Mouse (Mus musculus) stomach, embryonic 15.5 days (tissue): ENCODE data around the gene Wfs1. TPM values are rescaled to one million over a fixed set of nuclear protein-coding genes. Genes with fewer than 3 reads are reported as not detected.

Experiments used
- ATAC-seq: fragments of 200-750 bp; cut with Nextera tagmentation; 2 replicates; pipeline ENCODE4 v1.8.0; 2017; ENCODE audit warnings: low read depth, moderate number of reproducible peaks, moderate TSS enrichment; ENCODE audit not compliant: insufficient read depth, low FRiP score
- H3K27ac ChIP-seq: fragments of 300-500 bp; sonication (generic); 2 replicates; pipeline ENCODE4 v1.5.1; 2015; ENCODE audit warnings: mild to moderate bottlenecking, inconsistent platforms
- H3K27me3 ChIP-seq: fragments of 300-500 bp; sonication (generic); replicated peaks from 2 replicates; pipeline ENCODE4 v1.6.1; 2015; ENCODE audit warnings: inconsistent platforms
- H3K36me3 ChIP-seq: fragments of 300-500 bp; sonication (generic); 2 replicates; pipeline ENCODE4 v1.6.1; 2015; ENCODE audit warnings: inconsistent platforms
- H3K4me1 ChIP-seq: fragments of 300-500 bp; sonication (generic); 2 replicates; pipeline ENCODE4 v1.6.1; 2015; ENCODE audit warnings: inconsistent platforms
- H3K4me2 ChIP-seq: fragments of 300-500 bp; sonication (generic); 2 replicates; pipeline ENCODE4 v1.6.1; 2015; ENCODE audit warnings: mild to moderate bottlenecking, inconsistent platforms
- H3K4me3 ChIP-seq: fragments of 300-500 bp; sonication (generic); replicated peaks from 2 replicates; pipeline ENCODE4 v1.5.1; 2015; ENCODE audit warnings: inconsistent platforms
- H3K9ac ChIP-seq: fragments of 300-500 bp; sonication (generic); 2 replicates; pipeline ENCODE4 v1.6.1; 2015; ENCODE audit warnings: inconsistent platforms
- H3K9me3 ChIP-seq: fragments of 300-500 bp; sonication (generic); 2 replicates; pipeline ENCODE4 v1.6.1; 2016; ENCODE audit warnings: inconsistent platforms
- WGBS: fragments of 180-500 bp; shearing (Covaris S2); methylation state at CpG from one replicate; pipeline ENCODE4 v1.1.7; 2015; 5-methylcytosine and 5-hydroxymethylcytosine counted together
- polyA plus RNA-seq: library from polyadenylated mRNA; unstranded; fragments of >200 nt; fragmentation: Nextera tagmentation; extraction: Ambion mirVana; gene quantifications from 2 replicates; pipeline ENCODE4 v1.2.1, GENCODE M21; 2015

The Wfs1 gene
- polyA plus RNA-seq, 1 experiment from 2014 or later = 10.8 TPM

GRCm38 (mm10) chr5:36979631-36980030 is 9.4 kb downstream of the Wfs1 start:
- Histone ChIP-seq H3K27ac (no peak overlapping the region), H3K9me3 (no peaks in the 10 kb centered on the region), H3K27me3 (no peaks in the 10 kb centered on the region), H3K4me3 (no peak overlapping the region), H3K9ac (no peak overlapping the region), H3K36me3 (peaks cover 9% of the 10 kb centered on the region; the same call in 1 of the 2 replicates), H3K4me2 (no peak overlapping the region), H3K4me1 (no peaks in the 10 kb centered on the region)
- no peak; the same call in 1 of the 2 replicates for ATAC-seq
- WGBS = 74% methylated on average over 7 of the region's 7 CpGs

DNA sequence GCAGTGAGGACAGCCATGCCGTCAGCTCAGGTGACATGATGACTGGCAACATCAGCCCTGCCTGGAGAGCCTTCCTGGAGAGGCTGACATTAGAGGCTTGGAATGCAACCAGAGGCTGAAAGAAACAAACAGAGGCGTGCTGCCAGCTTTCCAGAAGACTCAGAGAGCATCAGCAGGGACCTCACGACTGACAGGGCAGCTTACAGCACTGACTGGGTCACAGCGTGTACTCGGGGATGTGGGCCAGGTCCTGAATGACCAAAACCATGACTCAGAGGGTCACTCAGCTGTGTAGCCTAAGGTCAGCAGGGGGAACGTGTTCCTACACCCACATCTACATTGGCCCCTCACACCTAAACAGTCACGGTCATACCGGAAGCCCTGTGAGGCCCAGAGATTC is 10.0 kb downstream of the Wfs1 start:
- Histone ChIP-seq H3K4me2 (no peak overlapping the region), H3K9ac (no peak overlapping the region), H3K36me3 (peaks cover 9% of the 10 kb centered on the region; the same call in 1 of the 2 replicates), H3K27ac (no peak overlapping the region), H3K4me1 (no peaks in the 10 kb centered on the region), H3K27me3 (no peaks in the 10 kb centered on the region), H3K4me3 (no peak overlapping the region), H3K9me3 (no peaks in the 10 kb centered on the region)
- no peak for ATAC-seq
- WGBS = 73% methylated on average over 8 of the region's 8 CpGs

GRCm38 (mm10) chr5:36977809-36978208 is 11.2 kb downstream of the Wfs1 start:
- Histone ChIP-seq H3K4me2 (no peak overlapping the region), H3K4me1 (no peaks in the 10 kb centered on the region), H3K9ac (no peak overlapping the region), H3K9me3 (no peaks in the 10 kb centered on the region), H3K36me3 (peaks cover 9% of the 10 kb centered on the region; the same call in 1 of the 2 replicates), H3K27me3 (no peaks in the 10 kb centered on the region), H3K27ac (no peak overlapping the region), H3K4me3 (no peak overlapping the region)
- ATAC-seq = no peak
- 68% methylated on average over 9 of the region's 9 CpGs for WGBS

DNA sequence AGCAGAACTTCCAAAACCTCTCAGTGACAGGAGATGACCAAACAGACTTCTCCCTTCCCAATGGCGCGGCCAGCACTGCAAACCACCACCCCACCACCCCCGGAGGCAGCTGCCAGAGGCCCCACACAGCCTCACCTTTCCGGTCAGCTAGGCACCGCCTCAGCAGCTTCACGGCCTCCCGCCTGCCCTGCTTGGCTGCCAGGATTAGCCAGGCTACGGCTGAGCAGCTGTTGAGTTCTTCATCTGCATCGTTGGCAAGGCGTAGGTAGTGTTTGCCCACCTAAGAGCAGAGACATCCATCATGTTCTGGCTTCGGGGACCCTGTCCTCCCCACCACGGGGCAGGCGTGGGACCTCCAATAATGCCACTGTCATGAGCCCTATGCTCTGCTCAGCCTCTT is 13.7 kb downstream of the Wfs1 start:
- no peak for ATAC-seq
- Histone ChIP-seq H3K27me3 (no peaks in the 10 kb centered on the region), H3K4me3 (no peak overlapping the region), H3K27ac (no peak overlapping the region), H3K4me1 (no peaks in the 10 kb centered on the region), H3K36me3 (0 out of 2 replicates have a peak, but pooled peaks cover 3% of the 10 kb centered on the region), H3K9ac (no peak overlapping the region), H3K9me3 (no peaks in the 10 kb centered on the region), H3K4me2 (no peak overlapping the region)
- WGBS = 84% methylated on average over 13 of the region's 13 CpGs

DNA sequence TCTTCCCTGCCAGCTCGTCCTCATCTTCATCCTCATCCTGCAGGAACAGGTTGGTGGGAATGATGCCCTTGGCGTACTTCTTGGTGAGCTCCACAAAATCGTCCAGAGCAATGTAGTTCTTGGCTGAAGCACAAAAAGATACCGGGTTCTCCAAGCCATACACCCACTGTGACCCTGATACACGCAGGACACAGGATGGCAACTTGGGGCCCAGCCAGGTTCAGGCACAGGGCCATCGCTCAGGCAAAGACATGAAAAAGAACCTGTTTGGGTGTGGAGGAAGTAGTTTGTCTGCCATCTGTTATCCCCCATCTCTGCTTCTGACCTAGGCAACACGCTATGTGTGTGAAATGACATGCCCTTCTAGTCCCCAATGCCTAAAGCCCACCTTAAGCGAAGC is 17.4 kb downstream of the Wfs1 start:
- WGBS = 86% methylated on average over 8 of the region's 8 CpGs
- H3K27ac ChIP-seq = no peak overlapping the region

DNA sequence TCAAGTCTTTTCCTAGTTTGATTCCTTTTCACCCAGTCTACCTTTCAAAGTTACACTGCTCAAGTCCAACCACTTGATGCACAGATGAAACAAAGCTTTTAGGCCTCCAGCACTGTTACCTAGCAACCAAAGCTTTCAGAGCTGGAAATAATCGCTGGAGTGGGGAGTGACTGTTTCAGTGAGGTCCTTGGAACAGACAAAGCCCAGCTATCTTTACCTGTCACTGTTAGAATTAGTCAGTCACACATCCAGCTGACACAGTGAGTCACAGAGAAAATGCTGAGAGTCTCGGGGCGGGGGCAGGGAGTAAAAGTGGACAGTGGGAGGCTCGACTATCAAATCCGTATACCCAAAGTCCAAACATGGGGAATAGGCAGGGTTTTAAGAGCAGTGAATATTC is 28.5 kb downstream of the Wfs1 start:
- no peak for ATAC-seq
- H3K4me1 ChIP-seq = no peaks in the 10 kb centered on the region
- H3K9ac ChIP-seq = no peak overlapping the region
- H3K4me3 ChIP-seq = no peak overlapping the region
- WGBS = 41% methylated on average over 5 of the region's 5 CpGs
- no peak overlapping the region for H3K27ac ChIP-seq
- no peaks in the 10 kb centered on the region for H3K36me3 ChIP-seq
- H3K9me3 ChIP-seq = no peaks in the 10 kb centered on the region
- H3K27me3 ChIP-seq = no peaks in the 10 kb centered on the region
- H3K4me2 ChIP-seq = no peak overlapping the region

More for the DNA sequence above, 17.4 kb downstream of the Wfs1 start:
- H3K27me3 ChIP-seq = no peaks in the 10 kb centered on the region
- H3K4me1 ChIP-seq = no peaks in the 10 kb centered on the region
- H3K4me2 ChIP-seq = no peak overlapping the region
- H3K4me3 ChIP-seq = no peak overlapping the region
- H3K36me3 ChIP-seq = peaks cover 19% of the 10 kb centered on the region
- no peak overlapping the region for H3K9ac ChIP-seq
- ATAC-seq = no peak
- H3K9me3 ChIP-seq = no peaks in the 10 kb centered on the region

GRCm38 (mm10) chr5:36958837-36959236 is 30.2 kb downstream of the Wfs1 start:
- H3K4me2 ChIP-seq = no peak overlapping the region
- no peaks in the 10 kb centered on the region for H3K9me3 ChIP-seq
- ATAC-seq = no peak

DNA sequence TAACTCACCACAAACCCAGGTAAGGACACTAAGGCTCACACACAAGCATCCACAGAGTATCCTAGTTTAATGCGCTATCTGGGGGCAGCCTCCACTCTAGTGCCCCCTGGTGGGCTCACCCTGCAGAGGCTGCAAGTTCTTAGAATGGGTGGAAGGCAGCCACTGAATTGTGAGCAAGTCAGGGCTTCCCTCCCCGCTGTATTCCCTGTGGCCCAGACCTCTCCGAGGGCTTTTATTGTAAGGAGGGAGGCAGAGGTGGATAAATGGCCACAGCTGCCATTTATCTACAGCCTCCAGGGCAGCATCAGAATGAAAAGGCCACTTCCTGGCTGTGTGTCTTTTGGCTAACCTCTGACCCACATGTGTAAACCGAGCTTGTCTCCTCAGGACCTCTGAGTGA is 33.6 kb downstream of the Wfs1 start:
- no peaks in the 10 kb centered on the region for H3K4me1 ChIP-seq
- no peak for ATAC-seq
- H3K9ac ChIP-seq = no peak overlapping the region
- H3K36me3 ChIP-seq = no peaks in the 10 kb centered on the region
- 12% methylated on average over 4 of the region's 4 CpGs for WGBS
- no peak overlapping the region for H3K27ac ChIP-seq
- no peaks in the 10 kb centered on the region for H3K9me3 ChIP-seq
- no peak overlapping the region for H3K4me3 ChIP-seq
- no peak overlapping the region for H3K4me2 ChIP-seq
- H3K27me3 ChIP-seq = no peaks in the 10 kb centered on the region

More at GRCm38 (mm10) chr5:36958837-36959236, 30.2 kb downstream of the Wfs1 start:
- H3K27ac ChIP-seq = no peak overlapping the region
- H3K4me3 ChIP-seq = no peak overlapping the region
- no peak overlapping the region for H3K9ac ChIP-seq
- no peaks in the 10 kb centered on the region for H3K36me3 ChIP-seq
- WGBS = 36% methylated on average over 5 of the region's 5 CpGs
- H3K4me1 ChIP-seq = no peaks in the 10 kb centered on the region
- no peaks in the 10 kb centered on the region for H3K27me3 ChIP-seq

DNA sequence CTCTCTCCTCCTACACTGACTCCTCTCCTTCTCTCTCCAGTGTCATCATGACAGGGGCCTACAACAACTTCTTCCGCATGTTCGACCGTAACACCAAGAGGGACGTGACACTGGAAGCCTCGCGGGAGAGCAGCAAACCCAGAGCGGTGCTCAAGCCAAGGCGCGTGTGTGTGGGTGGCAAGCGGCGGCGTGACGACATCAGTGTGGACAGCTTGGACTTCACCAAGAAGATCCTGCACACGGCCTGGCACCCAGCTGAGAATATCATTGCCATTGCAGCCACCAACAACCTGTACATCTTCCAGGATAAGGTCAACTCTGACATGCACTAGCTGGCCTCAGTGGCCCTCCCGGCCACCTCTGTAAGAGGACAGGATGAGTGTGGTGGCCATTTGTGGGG is 36.7 kb downstream of the Wfs1 start:
- no peaks in the 10 kb centered on the region for H3K4me1 ChIP-seq
- H3K9me3 ChIP-seq = no peaks in the 10 kb centered on the region
- no peaks in the 10 kb centered on the region for H3K27me3 ChIP-seq
- no peak overlapping the region for H3K27ac ChIP-seq
- no peak overlapping the region for H3K4me3 ChIP-seq
- H3K4me2 ChIP-seq = no peak overlapping the region
- H3K9ac ChIP-seq = no peak overlapping the region
- no peaks in the 10 kb centered on the region for H3K36me3 ChIP-seq
- 89% methylated on average over 15 of the region's 15 CpGs for WGBS
- ATAC-seq = no peak

DNA sequence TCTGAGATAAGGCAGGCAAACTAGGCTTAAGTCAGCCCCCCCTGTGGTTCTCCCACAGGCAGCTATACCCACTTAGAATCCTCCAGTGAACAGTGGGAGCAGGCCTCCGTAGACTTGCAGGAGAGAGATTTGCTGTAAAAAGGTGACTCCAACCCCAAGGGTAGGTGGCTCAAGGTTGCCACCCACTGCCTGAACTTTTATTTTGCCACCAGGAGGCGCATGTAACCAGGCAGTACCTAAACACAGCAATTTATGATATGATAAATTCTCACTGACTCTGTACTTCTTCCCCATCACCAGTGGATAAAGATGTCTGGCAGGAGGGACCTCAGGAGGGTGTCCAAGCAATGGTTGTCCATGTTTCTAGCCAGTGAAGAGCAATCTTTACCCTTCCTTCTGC is 38.1 kb downstream of the Wfs1 start:
- Histone ChIP-seq H3K9ac (no peak overlapping the region), H3K36me3 (no peaks in the 10 kb centered on the region), H3K4me3 (no peak overlapping the region), H3K27me3 (no peaks in the 10 kb centered on the region), H3K4me2 (no peak overlapping the region), H3K4me1 (no peaks in the 10 kb centered on the region), H3K27ac (no peak overlapping the region), H3K9me3 (no peaks in the 10 kb centered on the region)
- WGBS = 56% methylated on average over 2 of the region's 2 CpGs
- no peak for ATAC-seq

DNA sequence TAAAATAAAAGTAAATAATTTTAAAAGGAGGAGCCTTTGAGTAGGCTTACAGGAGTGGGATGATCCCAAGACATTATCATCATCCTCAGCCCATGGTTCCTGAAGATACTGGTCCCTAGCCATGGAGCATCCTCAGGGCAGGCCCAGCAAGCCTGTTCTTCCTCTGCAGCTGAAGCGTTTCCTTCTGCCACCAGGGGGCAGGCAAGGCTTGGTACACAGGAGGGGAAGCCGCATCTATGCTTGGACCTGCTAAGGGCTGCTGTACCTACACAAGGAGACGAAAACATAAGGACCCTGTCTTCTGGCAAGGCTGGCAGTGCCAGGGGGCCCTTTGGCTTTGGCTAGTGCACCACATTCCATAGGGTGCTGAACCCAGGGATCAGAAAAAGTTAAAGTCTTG is 40.2 kb downstream of the Wfs1 start:
- H3K4me1 ChIP-seq = no peaks in the 10 kb centered on the region
- no peaks in the 10 kb centered on the region for H3K9me3 ChIP-seq
- no peaks in the 10 kb centered on the region for H3K36me3 ChIP-seq
- no peak overlapping the region for H3K4me3 ChIP-seq
- no peak overlapping the region for H3K27ac ChIP-seq
- H3K27me3 ChIP-seq = no peaks in the 10 kb centered on the region
- ATAC-seq = no peak; the same call in 1 of the 2 replicates
- H3K9ac ChIP-seq = no peak overlapping the region
- WGBS = 5% methylated on average over 3 of the region's 3 CpGs
- no peak overlapping the region for H3K4me2 ChIP-seq

DNA sequence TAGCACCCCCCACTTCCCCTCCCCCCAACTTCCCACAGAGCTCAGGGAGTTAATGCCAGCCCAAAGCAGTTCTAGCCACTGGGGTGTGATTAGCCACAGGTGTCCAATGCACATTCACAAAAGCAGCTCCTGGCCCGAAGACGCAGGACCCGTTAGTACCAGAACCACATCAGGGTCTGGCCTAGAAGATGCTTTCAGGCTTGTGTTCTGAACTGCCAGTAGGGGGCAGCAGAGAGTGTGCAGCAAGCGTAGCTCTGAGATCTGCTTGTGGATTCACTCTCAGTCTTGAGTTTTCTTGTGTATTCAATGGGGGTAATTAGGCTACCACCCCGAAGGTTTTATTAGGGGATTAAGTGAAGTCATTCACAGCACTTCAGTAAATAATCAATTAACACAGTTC is 42.6 kb downstream of the Wfs1 start:
- Histone ChIP-seq H3K4me2 (no peak overlapping the region), H3K4me3 (no peak overlapping the region), H3K9ac (no peak overlapping the region), H3K9me3 (no peaks in the 10 kb centered on the region), H3K4me1 (no peaks in the 10 kb centered on the region), H3K27me3 (no peaks in the 10 kb centered on the region), H3K27ac (no peak overlapping the region), H3K36me3 (no peaks in the 10 kb centered on the region)
- 15% methylated on average over 5 of the region's 5 CpGs for WGBS
- ATAC-seq = no peak

DNA sequence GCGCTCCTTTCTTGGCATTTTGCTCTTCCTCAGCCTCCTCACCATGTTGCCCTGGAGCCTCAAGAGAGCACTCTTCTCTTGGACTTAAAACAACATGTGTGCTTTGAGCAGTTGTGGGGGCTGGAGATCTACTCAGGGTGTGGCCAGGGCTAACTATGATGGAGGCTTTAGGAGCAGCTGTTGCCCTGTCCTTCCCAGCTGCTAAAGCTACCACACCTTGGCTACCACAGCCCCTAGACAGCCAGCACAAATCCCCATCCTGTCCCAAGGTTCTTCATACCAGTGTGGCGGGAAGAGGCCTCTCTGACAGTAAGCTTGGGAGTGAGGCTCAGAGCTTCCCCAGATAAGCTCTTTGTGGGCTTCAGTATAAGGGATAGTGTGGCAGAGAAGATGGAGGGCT is 43.3 kb downstream of the Wfs1 start:
- WGBS = 68% methylated on average over 2 of the region's 2 CpGs
- H3K9ac ChIP-seq = no peak overlapping the region
- no peak overlapping the region for H3K4me2 ChIP-seq
- H3K36me3 ChIP-seq = no peaks in the 10 kb centered on the region
- no peak for ATAC-seq
- no peaks in the 10 kb centered on the region for H3K27me3 ChIP-seq
- no peaks in the 10 kb centered on the region for H3K9me3 ChIP-seq
- H3K4me3 ChIP-seq = no peak overlapping the region
- H3K4me1 ChIP-seq = no peaks in the 10 kb centered on the region
- no peak overlapping the region for H3K27ac ChIP-seq
